Mouse (Mus musculus): ENCODE measurements around the gene Emilin1.

Gene Emilin1

GRCm38 (mm10) chr5:30930121-30930520 is 16.9 kb downstream of the Emilin1 start:
- DNase-seq, result peak; percentile 74

GRCm38 (mm10) chr5:30930846-30931245 is 17.6 kb downstream of the Emilin1 start:
- no peak for DNase-seq

GRCm38 (mm10) chr5:30931378-30931777 is 18.2 kb downstream of the Emilin1 start:
- DNase-seq, result no peak

GRCm38 (mm10) chr5:30933705-30934104 is 20.5 kb downstream of the Emilin1 start:
- DNase-seq, result no peak

- no peak for DNase-seq
These were observed 21.7 kb downstream of the Emilin1 start for GRCm38 (mm10) chr5:30934725-30935461.

GRCm38 (mm10) chr5:30943004-30943403 is 29.8 kb downstream of the Emilin1 start:
- DNase-seq, result peak; percentile 27

GRCm38 (mm10) chr5:30944344-30944743 is 31.1 kb downstream of the Emilin1 start:
- DNase-seq, result peak; percentile 17

GRCm38 (mm10) chr5:30944956-30945781 is 32.0 kb downstream of the Emilin1 start, which contains the start of gene Cgref1:
Gene Cgref1, minus strand, starts transcription at chr5:30945591.
- peak; percentile 77 for DNase-seq

- no peak for DNase-seq
These were observed 35.4 kb downstream of the Emilin1 start for GRCm38 (mm10) chr5:30948620-30949019.

GRCm38 (mm10) chr5:30949654-30950326 is 36.6 kb downstream of the Emilin1 start:
- peak; percentile 94 for DNase-seq

GRCm38 (mm10) chr5:30950451-30950850 is 37.2 kb downstream of the Emilin1 start:
- no peak for DNase-seq

- DNase-seq, result no peak
These were observed 37.7 kb downstream of the Emilin1 start for GRCm38 (mm10) chr5:30950922-30951321.

- DNase-seq, result no peak
These were observed 38.5 kb downstream of the Emilin1 start for GRCm38 (mm10) chr5:30951706-30952105.

GRCm38 (mm10) chr5:30952551-30952950 is 39.3 kb downstream of the Emilin1 start:
- no peak for DNase-seq

GRCm38 (mm10) chr5:30954065-30954464 is 40.9 kb downstream of the Emilin1 start:
- no peak for DNase-seq

- DNase-seq, result no peak
These were observed 41.4 kb downstream of the Emilin1 start for GRCm38 (mm10) chr5:30954556-30954955.

- DNase-seq, result no peak
These were observed 42.5 kb downstream of the Emilin1 start for GRCm38 (mm10) chr5:30955751-30956150.

GRCm38 (mm10) chr5:30957891-30958290 is 44.7 kb downstream of the Emilin1 start:
- no peak for DNase-seq

- no peak for DNase-seq
These were observed 46.1 kb downstream of the Emilin1 start for GRCm38 (mm10) chr5:30959198-30959854.

GRCm38 (mm10) chr5:30959966-30960501 is 46.8 kb downstream of the Emilin1 start, which contains the start of gene Preb:
Gene Preb, minus strand, starts transcription at chr5:30960361.
- peak; percentile 98 for DNase-seq

GRCm38 (mm10) chr5:30960814-30961213 is 47.6 kb downstream of the Emilin1 start:
- no peak for DNase-seq

Data from retina, postnatal 1 day (tissue).